Mouse (Mus musculus) right cerebral cortex, adult 18-20 months (tissue): Measurements from ENCODE around the gene Furin.
A peak's percentile ranks its signal among the peaks of the same experiment; 100 is the strongest.

Experiments used
- DNase-seq: peaks from one replicate; pipeline ENCODE4 v3.0.0; 2022; ENCODE audit warnings: mixed read lengths

Gene Furin

DNA sequence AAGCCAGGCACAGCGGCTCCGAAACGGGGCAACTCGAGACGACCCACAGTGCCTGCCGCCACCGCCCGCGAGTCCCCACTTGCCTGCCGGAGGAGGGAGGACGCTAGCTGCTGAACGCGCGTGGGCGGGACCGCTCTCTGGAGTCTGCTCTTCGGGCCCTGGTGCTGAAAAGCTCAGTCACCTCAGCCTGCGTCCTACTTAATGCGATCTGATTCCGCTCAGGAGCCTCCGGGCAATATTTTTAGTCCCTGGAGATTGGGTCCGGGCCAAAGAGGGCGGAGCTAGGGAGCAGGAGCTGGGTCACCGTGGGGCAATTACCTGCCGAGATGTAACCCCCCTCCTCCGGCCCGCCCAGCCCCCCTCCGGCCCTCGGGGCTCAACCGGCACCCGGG is 34.6 kb downstream of the Furin start:
- peak; percentile 88 for DNase-seq

DNA sequence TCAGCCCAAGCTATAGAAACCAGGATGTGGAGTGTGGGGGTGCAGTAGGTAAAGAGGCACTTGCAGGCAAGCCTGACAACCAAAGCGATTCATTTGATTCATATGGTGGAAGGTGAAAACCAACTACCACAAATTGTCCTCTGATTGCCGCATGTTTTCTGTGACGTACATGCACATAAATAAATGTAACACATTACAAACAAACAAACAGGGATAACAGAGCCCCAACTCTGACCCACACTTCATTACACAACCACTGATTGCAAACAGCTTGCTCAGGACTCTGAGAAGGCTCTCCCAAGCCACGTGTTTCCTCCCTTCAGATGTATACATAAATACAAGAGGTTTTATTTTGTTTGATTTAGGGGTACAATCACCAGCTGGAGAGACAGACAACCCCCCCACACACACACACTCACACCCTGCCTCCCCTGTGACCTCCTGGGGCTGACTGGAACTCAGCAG is 35.2 kb downstream of the Furin start:
- DNase-seq = no peak

GRCm38 (mm10) chr7:80369461-80369860 is 35.8 kb downstream of the Furin start:
- DNase-seq = no peak

DNA sequence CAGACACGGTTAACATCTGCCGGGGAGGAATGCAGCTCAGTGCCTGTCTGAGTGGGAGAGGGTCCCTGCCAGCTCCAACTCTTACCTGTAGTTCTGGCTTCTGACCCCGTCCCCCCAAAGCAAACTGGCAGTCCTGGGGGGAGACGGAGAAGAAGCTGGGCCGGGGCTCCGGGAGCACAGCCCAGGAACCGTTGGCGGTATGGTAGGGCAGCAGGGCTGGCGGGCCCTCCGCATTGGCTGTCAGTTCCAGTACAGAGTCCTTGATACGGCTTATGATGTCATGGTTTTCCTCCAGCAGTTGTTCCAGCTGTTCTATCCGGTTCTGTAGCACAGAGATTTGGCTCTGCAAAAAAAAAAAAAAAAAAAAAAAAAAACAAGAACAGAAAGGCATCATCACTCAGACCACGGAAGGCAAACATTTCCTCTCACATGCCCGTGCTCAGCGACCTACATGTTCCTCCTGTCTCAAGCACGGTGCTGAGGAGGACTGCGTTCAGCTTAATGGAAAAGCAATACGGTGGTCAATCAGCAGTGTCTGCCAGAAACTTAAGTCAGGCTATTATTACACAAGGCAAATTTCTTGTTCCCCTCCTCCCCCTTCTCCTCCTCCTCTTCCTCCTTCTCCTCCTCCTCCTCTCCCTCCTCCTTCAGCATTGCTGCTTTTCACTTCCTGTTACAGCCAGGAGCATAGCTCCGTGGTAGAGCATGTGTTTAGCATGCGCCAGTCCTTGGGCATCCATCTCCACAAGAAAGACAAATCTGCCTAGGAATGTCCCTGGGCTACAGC is 36.4 kb downstream of the Furin start:
- DNase-seq = no peak

DNA sequence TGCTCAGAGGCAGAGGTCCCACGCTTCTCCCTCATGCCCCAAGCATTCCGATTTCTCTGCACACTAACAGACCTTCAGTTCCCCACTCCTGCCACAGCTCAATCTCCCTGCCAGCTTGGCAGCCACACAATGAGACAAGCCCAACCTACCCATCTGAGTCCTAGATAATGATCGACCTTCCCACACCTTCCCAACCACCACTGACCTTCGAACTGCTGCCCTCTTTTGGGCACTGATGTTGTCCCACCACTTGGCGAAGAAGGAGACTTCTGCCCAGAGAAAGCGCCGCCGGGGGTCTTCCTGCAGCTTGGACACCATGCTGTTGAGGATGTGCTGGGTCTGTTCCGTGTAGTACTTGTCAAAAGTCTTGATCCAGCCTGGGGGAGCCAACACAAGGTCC is 37.2 kb downstream of the Furin start:
- DNase-seq = no peak

GRCm38 (mm10) chr7:80367232-80367631 is 38.0 kb downstream of the Furin start:
- no peak for DNase-seq

DNA sequence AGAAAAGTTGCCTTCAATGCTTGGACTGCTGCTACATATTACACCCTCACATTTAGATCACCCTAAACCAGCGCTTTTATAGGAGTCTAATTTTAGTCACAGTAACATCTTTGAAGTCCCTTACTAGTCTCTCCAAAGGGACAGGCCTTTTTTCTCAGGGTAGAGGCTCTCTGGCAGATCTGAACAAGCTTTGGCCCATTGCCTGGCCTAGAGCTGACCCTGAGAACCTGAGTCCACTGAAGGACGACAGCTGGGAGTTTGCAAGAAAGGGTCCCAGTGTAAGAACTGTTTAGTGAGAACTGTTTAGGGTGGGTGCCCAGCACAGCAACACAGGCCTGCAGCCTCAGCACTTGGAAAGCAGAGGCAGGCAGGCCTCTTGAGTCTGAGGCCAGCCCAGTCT is 39.5 kb downstream of the Furin start:
- DNase-seq = no peak

GRCm38 (mm10) chr7:80360435-80360834 is 44.8 kb downstream of the Furin start:
- DNase-seq = no peak

DNA sequence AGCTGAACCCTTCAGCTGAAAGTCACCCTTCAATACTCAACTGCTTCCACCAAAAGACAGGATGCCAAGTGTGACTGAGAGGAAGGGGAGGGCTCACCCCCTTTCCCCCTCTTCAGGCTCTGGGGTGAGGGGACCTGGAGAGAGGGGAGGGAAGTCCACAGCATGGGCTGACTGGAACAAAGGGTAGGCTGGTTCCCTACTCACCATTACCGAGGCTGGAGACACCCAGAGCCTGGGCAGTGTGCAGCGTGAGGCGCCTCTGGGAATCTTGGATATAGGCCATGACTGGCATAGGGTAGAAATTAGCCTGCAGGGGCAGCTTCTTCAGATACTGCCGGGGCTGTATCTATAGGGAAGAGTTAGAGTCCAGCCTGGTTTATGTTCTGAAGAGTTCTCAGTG is 47.2 kb downstream of the Furin start:
- no peak for DNase-seq

- peak; percentile 55 for DNase-seq
Measured at GRCm38 (mm10) chr7:80357156-80357555, 48.1 kb downstream of the Furin start.

DNA sequence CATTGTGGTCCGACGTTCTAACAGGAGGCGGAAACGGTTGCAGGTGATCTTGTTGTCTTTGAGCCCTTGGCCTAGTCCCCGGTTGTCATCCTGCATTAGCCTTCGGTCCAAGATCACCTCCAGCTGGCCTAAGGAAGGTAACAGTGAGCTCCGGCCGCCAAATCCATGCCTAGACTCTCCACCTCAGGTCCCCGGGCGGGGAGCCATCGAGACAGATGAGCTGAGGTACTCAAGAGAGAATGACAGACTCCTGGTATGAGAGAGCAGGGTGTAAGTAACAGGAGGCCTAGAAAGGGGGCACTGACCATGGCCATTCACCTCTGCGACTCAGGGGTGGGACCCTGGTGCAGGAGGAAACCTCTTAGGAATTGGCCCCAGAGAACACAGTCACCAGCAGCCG is 48.9 kb downstream of the Furin start:
- no peak for DNase-seq

DNA sequence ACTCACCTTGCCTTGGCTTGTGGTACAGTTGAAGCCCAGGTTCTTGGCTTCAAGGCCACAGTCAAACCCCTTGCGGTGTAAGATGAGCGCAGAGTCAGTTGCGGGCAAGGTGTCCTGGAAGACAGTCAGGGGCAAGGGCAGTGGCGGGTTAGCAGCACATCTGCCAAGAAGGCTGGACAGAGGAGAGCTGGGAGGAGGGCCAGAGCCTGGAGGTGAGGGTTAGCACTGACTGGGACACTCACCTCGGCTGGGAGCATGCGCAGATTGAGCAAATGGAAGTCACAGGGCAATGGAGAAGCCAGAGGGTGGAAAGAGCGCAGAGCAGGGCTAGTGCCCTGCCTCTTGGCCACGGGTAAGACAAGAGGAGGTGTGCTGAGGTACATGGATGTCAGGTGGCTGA is 52.3 kb downstream of the Furin start:
- no peak for DNase-seq

DNA sequence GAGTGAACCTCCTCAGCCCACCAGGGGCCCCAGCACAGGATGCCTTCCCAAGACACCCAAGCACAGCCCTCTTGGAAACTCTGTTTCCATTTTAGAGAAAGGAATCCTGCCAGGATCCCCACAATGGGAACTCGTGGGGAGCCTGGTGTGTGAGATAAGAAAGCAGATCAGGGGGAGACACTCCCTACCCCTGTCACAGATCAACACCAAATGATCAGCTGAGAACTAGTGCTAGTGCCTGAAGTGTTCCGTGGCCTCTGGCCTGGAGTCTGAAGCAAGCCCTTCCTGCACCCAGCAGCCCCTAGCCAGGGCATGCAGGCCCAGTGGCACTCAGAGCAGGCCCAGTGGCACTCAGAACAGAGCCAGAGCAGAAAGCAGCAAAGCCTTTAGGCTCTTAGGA is 54.4 kb downstream of the Furin start:
- DNase-seq = no peak

GRCm38 (mm10) chr7:80347670-80348586 is 57.3 kb downstream of the Furin start:
- DNase-seq = no peak

- DNase-seq = no peak
Measured at GRCm38 (mm10) chr7:80346830-80347229, 58.4 kb downstream of the Furin start.

DNA sequence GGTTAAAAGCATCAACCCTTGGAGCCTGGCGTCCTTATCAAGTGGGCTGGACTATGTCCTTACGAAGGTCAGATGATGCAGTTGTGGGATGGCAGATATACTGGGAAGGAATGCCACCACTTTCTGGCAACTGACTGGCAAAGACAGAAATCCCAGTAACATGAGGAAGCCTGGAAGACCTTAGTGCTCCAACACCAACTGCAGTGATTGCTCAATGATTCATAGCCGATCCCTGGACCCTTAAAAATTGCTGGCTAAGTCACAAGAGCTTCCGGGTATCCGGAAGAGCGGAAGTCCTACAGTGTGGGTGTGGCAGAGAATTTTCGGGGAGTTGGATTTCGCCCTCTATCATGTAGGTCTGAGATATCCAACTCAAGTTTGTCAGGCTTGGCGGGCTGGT is 59.1 kb downstream of the Furin start:
- no peak for DNase-seq

DNA sequence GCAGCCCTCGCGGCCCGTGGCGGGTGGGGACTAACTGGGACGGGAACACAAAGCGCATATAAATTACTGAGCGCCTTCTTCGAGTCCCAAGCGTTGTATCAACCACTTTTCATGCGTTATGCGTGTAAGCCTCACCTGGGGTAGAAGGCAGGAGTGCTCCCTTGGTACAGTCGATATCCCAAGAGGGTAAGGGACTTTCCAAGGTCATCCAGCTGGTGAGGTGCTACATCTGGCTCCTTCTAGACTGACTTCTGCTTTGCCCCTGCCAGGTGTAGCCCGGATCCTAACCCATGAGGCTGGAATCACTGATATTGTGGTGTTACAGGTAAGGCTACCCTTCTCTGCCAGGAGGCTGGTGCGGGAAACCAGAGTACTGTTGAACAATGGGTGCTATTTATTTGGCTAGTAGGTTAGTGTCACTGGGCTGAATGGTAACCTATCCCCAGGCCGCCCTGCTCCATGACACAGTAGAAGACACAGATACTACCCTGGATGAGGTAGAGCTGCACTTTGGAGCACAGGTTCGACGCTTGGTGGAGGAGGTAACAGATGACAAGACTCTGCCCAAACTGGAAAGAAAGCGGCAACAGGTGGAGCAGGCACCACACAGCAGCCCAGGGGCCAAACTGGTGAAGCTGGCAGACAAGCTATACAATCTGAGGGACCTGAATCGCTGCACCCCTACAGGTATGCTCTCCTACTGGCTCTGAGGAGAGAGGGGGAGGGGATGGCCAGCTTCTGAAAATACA is 61.8 kb downstream of the Furin start:
- no peak for DNase-seq

DNA sequence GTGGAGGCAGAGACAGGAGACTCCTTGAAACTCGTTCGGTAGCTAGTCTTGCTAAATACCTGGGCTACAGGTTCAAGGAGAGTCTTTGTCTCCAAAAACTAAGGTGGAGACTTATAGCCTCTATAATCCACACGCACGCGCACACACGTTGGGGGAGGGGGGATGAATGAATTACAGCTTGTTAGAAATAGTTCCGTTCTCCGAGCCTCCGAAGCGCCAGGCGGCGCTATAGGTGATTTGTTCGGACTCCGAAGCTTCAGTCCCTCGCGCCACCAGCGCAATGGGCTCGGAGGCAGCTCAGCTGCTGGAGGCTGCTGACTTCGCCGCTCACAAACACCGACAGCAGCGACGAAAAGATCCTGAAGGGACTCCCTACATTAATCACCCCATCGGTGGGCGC is 62.4 kb downstream of the Furin start, which contains the start of gene Hddc3:
Gene Hddc3 (plus strand): TSS at position 247 of the 400 bp plus-strand sequence.
- peak; percentile 95 for DNase-seq

DNA sequence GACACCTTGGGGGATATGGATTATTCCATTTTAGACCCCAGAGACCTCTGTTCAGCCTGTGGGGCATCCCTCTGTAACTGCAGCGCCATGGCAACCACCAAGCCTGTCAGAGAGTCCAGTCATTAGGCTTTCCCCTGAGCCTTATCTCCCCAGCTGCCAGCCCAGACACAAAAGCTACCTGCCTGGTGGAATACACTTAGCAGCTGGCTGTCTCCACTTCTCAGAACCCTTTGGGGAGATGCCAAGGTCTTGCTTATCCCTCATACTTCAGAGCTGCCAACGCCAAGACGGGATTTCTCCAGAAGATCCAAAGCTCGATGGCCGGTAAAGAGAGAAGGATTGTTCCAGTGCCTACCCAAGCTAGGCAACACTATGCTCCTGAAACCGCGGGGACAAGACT is 63.4 kb downstream of the Furin start:
- DNase-seq = no peak

GRCm38 (mm10) chr7:80340793-80341192 is 64.4 kb downstream of the Furin start, which contains the start of gene Unc45a:
Unc45a (minus strand) TSS chr7:80341005.
- peak; percentile 76 for DNase-seq

DNA sequence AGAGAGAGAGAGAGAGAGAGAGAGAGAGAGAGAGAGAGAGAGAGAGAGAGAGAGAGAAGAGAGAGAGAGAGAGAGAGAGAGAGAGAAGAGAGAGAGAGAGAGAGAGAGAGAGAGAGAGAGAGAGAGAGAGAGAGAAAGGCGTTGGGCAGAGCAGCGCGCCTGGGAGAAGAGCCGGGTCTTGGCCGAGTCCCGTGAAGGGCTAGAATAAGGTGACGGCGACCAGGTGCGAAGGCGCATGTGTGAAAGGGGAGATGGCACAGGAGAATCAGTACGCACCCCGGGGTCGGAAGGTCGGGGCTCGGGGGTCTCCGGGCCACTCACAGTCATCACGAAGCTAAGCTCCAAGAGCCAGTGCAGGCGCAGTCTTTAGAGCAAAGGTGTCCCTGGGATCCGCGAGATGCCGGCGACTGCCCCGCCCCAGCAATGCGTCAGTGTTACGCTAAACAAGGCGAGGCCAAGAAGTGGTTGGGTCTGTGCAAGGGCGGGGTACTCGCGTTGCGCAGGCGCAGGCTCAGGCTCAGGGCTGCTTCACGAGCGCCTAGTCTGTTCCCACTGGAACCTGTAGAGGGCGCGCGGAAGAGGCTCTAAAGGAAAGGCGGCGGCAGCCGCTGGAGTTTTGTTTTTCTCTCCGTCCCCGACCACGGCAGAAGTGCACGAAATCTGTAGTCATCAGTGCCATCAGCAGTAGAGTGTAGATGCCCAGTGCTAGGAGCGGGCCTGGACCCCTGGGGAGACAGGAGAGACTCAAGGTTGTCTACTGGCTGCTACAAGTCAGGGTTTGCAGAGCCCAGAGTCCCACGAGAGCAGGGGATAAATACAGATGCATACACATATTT is 65.2 kb downstream of the Furin start:
- DNase-seq = peak; percentile 98

DNA sequence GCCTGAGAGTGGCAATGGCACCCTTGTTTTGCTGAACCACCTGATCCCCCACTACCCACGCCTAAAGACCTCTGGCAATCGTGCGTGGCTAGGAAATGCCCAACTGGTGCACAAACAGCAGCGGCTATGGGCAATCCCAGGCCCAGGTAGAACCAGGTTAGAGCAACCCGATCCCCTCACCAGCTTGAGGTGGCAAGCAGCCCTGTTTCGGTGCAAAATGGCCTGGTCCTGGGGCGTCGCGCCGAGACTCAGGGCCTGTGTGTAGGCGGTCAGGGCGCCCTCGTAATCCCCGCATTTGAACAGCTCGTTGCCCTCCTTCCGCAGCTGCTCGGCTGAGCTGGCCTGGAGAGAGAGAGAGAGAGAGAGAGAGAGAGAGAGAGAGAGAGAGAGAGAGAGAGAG is 65.9 kb downstream of the Furin start:
- no peak for DNase-seq
